Mouse (Mus musculus): ENCODE results near the gene Krt77.

Krt77 gene

GRCm38 (mm10) chr15:101833131-101833530, 36.4 kb downstream of the Krt77 start:
- no peak for DNase-seq (ENCODE audit: low spot score)

GRCm38 (mm10) chr15:101829441-101829840, 40.1 kb downstream of the Krt77 start:
- no peak for DNase-seq (ENCODE audit: low spot score)

DNA sequence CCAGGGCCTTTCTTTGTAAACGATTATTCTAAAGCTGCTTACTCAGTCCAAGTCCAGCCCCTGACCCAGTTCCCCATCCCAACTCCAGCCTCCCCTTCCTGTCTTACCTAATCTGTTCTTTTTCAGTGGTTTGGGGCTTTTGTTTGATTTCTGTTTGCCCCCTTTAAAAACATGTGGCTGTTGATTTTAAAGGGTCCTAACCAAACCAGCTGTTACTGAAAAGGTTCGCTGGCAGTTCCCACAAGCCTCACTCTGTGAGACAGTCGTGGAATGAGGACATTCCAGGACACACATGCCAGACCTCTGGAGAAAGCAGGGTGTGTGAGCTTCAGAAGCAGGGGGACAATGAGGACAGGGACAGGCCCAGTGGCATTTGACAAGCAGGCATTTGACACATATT, 47.7 kb downstream of the Krt77 start:
- no peak for DNase-seq (ENCODE audit: low spot score)

DNA sequence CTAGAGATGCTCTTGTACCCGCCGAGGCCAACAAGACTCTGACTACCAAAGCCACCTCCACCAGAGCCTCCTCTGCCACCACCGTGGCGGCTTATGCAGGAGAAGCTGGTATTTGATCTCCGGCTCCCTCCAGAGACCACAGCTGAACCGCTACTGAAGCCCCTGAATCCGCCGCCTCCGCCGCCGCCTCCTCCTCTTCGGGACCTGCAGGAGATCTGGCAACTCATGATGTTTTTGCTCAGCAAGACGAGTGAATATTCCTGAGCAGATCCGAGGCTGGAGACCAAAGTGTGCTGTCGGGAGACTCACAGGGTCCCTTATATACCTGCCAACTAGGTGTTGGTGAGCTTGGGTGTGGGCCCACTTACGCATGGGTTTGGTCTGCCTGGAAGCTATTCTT, 51.6 kb downstream of the Krt77 start, which contains the start of gene Krt2:
Gene Krt2, minus strand, starts transcription at position 295 of the 400 bp plus-strand sequence.
- no peak for DNase-seq (ENCODE audit: low spot score)
